Mouse (Mus musculus) C2C12 (cell line): ENCODE measurements around the gene Gbp7.

ENCODE experiments used
- CEBPB ChIP-seq: IDR thresholded peaks from one replicate; pipeline ENCODE4 v1.6.1; 2011; ENCODE audit warnings: low read depth, mild to moderate bottlenecking, control low read depth, moderate library complexity
- CTCF ChIP-seq: IDR thresholded peaks from one replicate; pipeline ENCODE4 v1.5.1; 2011; ENCODE audit not compliant: control insufficient read depth, insufficient read depth, insufficient read length
- FOSL1 ChIP-seq: IDR thresholded peaks from one replicate; pipeline ENCODE4 v1.8.0; 2011; ENCODE audit warnings: mild to moderate bottlenecking, low read length; ENCODE audit not compliant: poor library complexity, insufficient read depth, severe bottlenecking
- MAX ChIP-seq: IDR thresholded peaks from one replicate; pipeline ENCODE4 v1.6.1; 2011; ENCODE audit warnings: mild to moderate bottlenecking, control low read depth
- MYOD1 ChIP-seq: IDR thresholded peaks from one replicate; pipeline ENCODE4 v1.6.1; 2011; ENCODE audit warnings: low read depth; ENCODE audit not compliant: control insufficient read depth, insufficient read length
- MYOG ChIP-seq: IDR thresholded peaks from one replicate; pipeline ENCODE4 v1.6.1; 2011; ENCODE audit not compliant: control insufficient read depth, insufficient read length; ENCODE audit errors: extremely low read depth
- USF1 ChIP-seq: IDR thresholded peaks from one replicate; pipeline ENCODE4 v1.6.1; 2011; ENCODE audit warnings: low read depth, mild to moderate bottlenecking, control low read depth, moderate library complexity

DNA sequence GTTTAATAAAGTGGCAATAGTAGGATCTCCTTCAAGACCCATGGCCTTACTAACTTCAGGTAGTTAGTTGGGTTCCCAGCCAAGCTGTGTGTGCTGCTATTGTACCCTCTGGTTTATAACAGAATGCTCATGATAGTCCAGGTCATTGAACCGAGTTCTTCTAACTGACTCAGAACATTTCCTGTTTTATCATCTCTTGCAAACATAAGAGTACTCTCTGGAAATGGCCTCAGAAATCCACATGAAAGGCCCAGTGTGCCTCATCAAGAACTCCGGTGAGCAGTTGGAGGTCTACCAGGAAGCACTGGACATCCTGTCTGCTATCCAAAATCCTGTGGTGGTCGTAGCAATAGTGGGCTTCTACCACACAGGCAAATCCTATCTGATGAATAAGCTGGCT, 67.8 kb downstream of the Gbp7 start:
- TF ChIP-seq MAX: no peak
- no peak for TF ChIP-seq CTCF
- no peak for TF ChIP-seq USF1
- TF ChIP-seq MYOD1: no peak
- TF ChIP-seq CEBPB: no peak
- TF ChIP-seq MYOG: no peak
- no peak for TF ChIP-seq FOSL1
